ENCODE assay signal across 9 mouse cellular contexts in the genomic region with DNA sequence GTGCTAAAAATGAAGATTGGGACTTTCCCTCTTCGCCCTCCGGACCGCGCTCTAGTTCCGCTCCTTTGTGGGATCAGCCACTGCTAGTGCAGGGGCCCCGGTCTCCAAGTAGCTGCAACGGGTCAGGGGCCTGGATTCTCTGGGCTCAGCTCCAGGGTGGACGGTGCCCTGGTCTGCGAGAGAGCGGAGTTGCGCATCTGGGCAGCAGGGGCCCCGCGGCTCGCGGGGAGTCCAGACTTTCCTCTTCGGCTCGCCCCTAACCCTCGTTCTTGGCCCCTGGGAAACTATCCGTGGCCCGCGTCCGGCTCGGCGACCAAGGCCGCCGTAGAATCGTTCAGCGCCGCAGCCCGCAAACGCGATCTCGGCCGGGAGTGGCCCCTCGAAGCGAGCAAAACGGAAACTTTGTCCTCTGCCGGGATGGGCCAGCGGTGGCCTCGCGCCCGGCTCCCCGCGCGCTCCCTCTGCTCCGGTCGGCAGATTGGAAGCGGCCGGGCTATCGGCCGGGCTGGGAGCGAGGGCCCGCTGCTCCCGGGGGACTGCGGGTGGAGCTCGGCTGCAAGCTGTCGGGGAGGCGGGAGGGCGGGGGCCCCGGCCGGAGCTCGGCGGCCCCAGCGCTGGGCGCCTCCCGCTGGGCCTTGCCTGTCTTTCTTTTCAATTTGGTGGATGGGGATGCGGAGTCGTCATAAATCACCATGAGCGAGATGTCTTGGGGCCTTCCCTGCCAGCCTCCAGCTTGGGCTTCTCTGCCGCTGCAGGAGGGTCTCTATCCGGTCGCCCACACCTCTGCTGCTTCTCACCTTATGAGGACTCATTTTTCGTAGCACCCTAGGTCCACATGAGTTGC. TPM values are rescaled to one million over a fixed set of nuclear protein-coding genes. Genes with fewer than 3 reads are reported as not detected.
A peak's percentile ranks its signal among the peaks of the same experiment; 100 is the strongest.
DNase-seq lines count a peak whose midpoint lies in the region; ATAC-seq lines count a peak whose summit lies in the region.
"Had no signal": no experiment of that assay in that cellular context is flagged by ENCODE, and none has a peak within 500 bp of the region (broad histone marks: within the 10 kb centered on the region; RNA-seq: fewer than 3 reads in every experiment).

No protein-coding gene starts in this region.

- DNase-seq in lung, postnatal 14 days: no peak
- DNase-seq in thymus, postnatal 14 days: no peak
- DNase-seq in ovary, postnatal 14 days (ENCODE audit: low spot score): no peak

- no peaks in the 10 kb centered on the region for H3K36me3 ChIP-seq in lung, embryonic 16.5 days (ENCODE audit: control insufficient read depth, insufficient read depth, low read length)
- H3K36me3 ChIP-seq in embryonic facial prominence, embryonic 13.5 days: no peaks in the 10 kb centered on the region
- no peaks in the 10 kb centered on the region for H3K36me3 ChIP-seq in intestine, embryonic 16.5 days (ENCODE audit: control insufficient read depth, insufficient read depth, low read length)
- no peaks in the 10 kb centered on the region for H3K36me3 ChIP-seq in neural tube, embryonic 15.5 days

- H3K4me1 ChIP-seq in lung, embryonic 16.5 days (replicated peaks; ENCODE audit: control insufficient read depth, insufficient read depth, low read length): peaks cover 4% of the 10 kb centered on the region; the same call in 1 of the 2 replicates
- peaks cover 6% of the 10 kb centered on the region for H3K4me1 ChIP-seq in embryonic facial prominence, embryonic 13.5 days
- H3K4me1 ChIP-seq in intestine, embryonic 16.5 days (ENCODE audit: control insufficient read depth, insufficient read depth, low read length): peaks cover 4% of the 10 kb centered on the region; the same call in 1 of the 2 replicates
- peaks cover 14% of the 10 kb centered on the region for H3K4me1 ChIP-seq in neural tube, embryonic 15.5 days

- no peak overlapping the region for H3K27ac ChIP-seq in lung, embryonic 16.5 days (ENCODE audit: low read length)
- H3K27ac ChIP-seq in embryonic facial prominence, embryonic 13.5 days: no peak overlapping the region
- no peak overlapping the region for H3K27ac ChIP-seq in intestine, embryonic 16.5 days (ENCODE audit: low read length)
- no peak overlapping the region for H3K27ac ChIP-seq in neural tube, embryonic 15.5 days (replicated peaks)

- H3K9me3 ChIP-seq in lung, embryonic 16.5 days (ENCODE audit: control insufficient read depth, low read length): no peaks in the 10 kb centered on the region
- no peaks in the 10 kb centered on the region for H3K9me3 ChIP-seq in embryonic facial prominence, embryonic 13.5 days
- no peaks in the 10 kb centered on the region for H3K9me3 ChIP-seq in intestine, embryonic 16.5 days (ENCODE audit: control insufficient read depth, low read length)
- no peaks in the 10 kb centered on the region for H3K9me3 ChIP-seq in neural tube, embryonic 15.5 days (replicated peaks)

- peak overlapping the region; percentile 18; the same call in 1 of the 2 replicates for H3K4me3 ChIP-seq in lung, embryonic 16.5 days (ENCODE audit: low read length)
- peak overlapping the region; percentile 25 for H3K4me3 ChIP-seq in embryonic facial prominence, embryonic 13.5 days
- peak overlapping the region; percentile 16; the same call in 1 of the 2 replicates for H3K4me3 ChIP-seq in intestine, embryonic 16.5 days (ENCODE audit: low read length)
- H3K4me3 ChIP-seq in neural tube, embryonic 15.5 days (replicated peaks): peak overlapping the region; percentile 9; the same call in 1 of the 2 replicates

- peaks cover 81% of the 10 kb centered on the region for H3K27me3 ChIP-seq in lung, embryonic 16.5 days (ENCODE audit: control insufficient read depth, insufficient read depth, low read depth, low read length)
- H3K27me3 ChIP-seq in embryonic facial prominence, embryonic 13.5 days: peaks cover 98% of the 10 kb centered on the region
- H3K27me3 ChIP-seq in intestine, embryonic 16.5 days (replicated peaks; ENCODE audit: control insufficient read depth, insufficient read depth, low read length): peaks cover 68% of the 10 kb centered on the region
- peaks cover 96% of the 10 kb centered on the region for H3K27me3 ChIP-seq in neural tube, embryonic 15.5 days (replicated peaks)

- 2% methylated on average over 61 of the region's 73 CpGs for WGBS in lung, embryonic 16.5 days
- WGBS in embryonic facial prominence, embryonic 13.5 days: under 1% methylated on average over 70 of the region's 73 CpGs
- WGBS in intestine, embryonic 16.5 days: 1% methylated on average over 73 of the region's 73 CpGs
- WGBS in neural tube, embryonic 15.5 days: under 1% methylated on average over 69 of the region's 73 CpGs

- no peak overlapping the region for H3K9ac ChIP-seq in lung, embryonic 16.5 days (ENCODE audit: low read length)
- H3K9ac ChIP-seq in embryonic facial prominence, embryonic 13.5 days: no peak overlapping the region
- H3K9ac ChIP-seq in intestine, embryonic 16.5 days (ENCODE audit: low read depth, low read length): no peak overlapping the region
- H3K9ac ChIP-seq in neural tube, embryonic 15.5 days (replicated peaks): no peak overlapping the region

- peak overlapping the region; percentile 18; the same call in 1 of the 2 replicates for H3K4me2 ChIP-seq in lung, embryonic 16.5 days (ENCODE audit: low read depth, low read length)
- H3K4me2 ChIP-seq in embryonic facial prominence, embryonic 13.5 days: peak overlapping the region; percentile 35
- peak overlapping the region; percentile 27 for H3K4me2 ChIP-seq in intestine, embryonic 16.5 days (ENCODE audit: low read depth, low read length)
- H3K4me2 ChIP-seq in neural tube, embryonic 15.5 days: peak overlapping the region; percentile 38

- 0 out of 2 replicates have a peak, but pooled peaks have one; percentile 34 for ATAC-seq in lung, embryonic 16.5 days (ENCODE audit: low read depth)
- no peak for ATAC-seq in embryonic facial prominence, embryonic 13.5 days (ENCODE audit: insufficient number of reproducible peaks, insufficient read depth, low FRiP score, low TSS enrichment, low read depth)
- no peak for ATAC-seq in intestine, embryonic 16.5 days
- no peak for ATAC-seq in neural tube, embryonic 15.5 days (ENCODE audit: low FRiP score)
- no peak for ATAC-seq in erythroblast, adult 5-6 weeks (replicated peaks; ENCODE audit: low FRiP score, poor library complexity, severe bottlenecking)

RNA-seq across cellular contexts. Expression of gene Barhl1, which starts 1.3 kb away (rescaled TPM):
- polyA plus RNA-seq in lung, embryonic 16.5 days (2015; fragmentation: Nextera tagmentation; extraction: Ambion mirVana): 0.28 TPM in 1 of 2 replicates, not detected in the other
- 0.14 TPM in 1 of 2 replicates, not detected in the other for polyA plus RNA-seq in embryonic facial prominence, embryonic 13.5 days (2015; fragmentation: Nextera tagmentation; extraction: Ambion mirVana)
- polyA plus RNA-seq in intestine, embryonic 16.5 days (2015; fragmentation: Nextera tagmentation; extraction: Ambion mirVana): not detected in 2 replicates
- polyA plus RNA-seq in neural tube, embryonic 15.5 days (2015; fragmentation: Nextera tagmentation; extraction: Ambion mirVana): 4.5 and 7.5 TPM in 2 replicates
- total RNA-seq in erythroblast, adult 5-6 weeks (2015; ENCODE audit: low replicate concordance): not detected in 2 replicates
- total RNA-seq in erythroblast, adult 5-6 weeks (2017; ENCODE audit: low replicate concordance): 0.17 TPM in 1 of 2 replicates, not detected in the other
- total RNA-seq: liver, adult 2 months had no signal
